Mouse (Mus musculus) heart, adult 8-10 months (tissue): ENCODE data around the gene Olfr24. TPM values are rescaled to one million over a fixed set of nuclear protein-coding genes. Genes with fewer than 3 reads are reported as not detected.
"Not testable (repeated sequence)": the region's sequence is repeated elsewhere in the genome, so short reads cannot be mapped to it uniquely, and the experiment has no call there.

Experiments
- DNase-seq: peaks from one replicate; pipeline ENCODE4 v3.0.0; 2022; ENCODE audit warnings: low spot score
- total RNA-seq, 4 experiments: library from RNA; stranded (reverse); gene quantifications; 2 replicates each; pipeline ENCODE4 v1.2.4; 2022

The Olfr24 gene
- total RNA-seq = not detected

GRCm38 (mm10) chr9:18763896-18764295, at the start of gene Olfr24:
Gene Olfr24, minus strand, starts transcription at chr9:18763996.
- DNase-seq = no peak

DNA sequence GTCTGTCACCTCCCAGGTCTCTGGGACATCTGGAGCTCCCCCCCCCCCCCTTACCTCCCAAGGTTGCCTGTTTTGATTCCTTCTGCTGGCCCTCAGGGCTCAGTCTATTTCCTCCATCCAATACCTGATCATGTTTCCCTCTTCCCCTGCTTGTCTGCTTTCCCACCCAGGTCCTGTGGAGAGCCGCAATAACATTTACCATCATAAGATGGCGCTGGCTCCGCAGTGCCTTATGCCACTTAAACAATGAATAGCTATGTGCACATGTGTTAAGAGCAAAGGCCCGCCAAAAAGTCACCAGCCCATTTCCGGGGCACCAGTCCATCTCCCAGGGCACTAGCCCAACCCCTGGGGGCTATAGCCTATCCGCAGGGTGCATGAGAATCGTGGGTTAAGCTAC, 21.5 kb upstream of the Olfr24 start:
- no peak for DNase-seq

GRCm38 (mm10) chr9:18779476-18779875, 15.7 kb upstream of the Olfr24 start:
- DNase-seq = no peak

DNA sequence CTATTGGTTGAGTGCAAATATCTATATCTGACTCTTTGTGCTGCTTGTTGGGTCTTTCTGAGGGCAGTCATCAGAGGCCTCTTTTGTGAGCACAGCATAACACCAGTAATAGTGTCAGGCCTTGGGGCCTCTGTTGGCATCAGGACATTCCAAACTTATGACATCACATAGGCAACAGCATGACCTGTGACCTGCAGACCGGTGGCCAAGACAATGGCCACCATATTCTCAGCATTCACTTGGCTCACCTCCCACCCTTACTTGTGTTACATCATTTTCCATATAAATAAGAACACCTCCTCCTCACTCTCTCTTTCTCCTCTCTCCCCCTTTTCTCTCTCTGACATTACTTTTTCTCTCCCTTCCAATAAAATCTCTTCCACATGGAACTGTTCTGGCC, 15.2 kb upstream of the Olfr24 start:
- no peak for DNase-seq

- no peak for DNase-seq
Observed at GRCm38 (mm10) chr9:18755595-18755994, 8.2 kb downstream of the Olfr24 start.

DNA sequence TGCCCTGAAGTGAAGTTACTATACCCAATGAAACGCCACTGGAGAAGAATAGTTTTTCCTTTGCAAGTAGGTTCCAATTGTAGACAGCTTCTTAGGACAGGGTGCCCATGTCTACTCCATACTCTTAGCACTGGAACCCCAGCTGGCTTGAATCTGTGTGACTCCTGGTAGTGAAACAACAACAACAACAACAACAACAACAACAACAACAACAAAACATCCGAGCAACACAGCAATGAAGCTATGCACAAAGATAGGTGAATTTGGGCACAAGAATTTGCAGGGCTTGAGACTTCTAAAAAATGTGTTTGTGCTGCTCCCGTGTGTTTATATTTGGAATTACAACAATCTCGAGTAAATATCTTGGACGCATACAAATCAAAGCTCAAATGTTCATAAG, 19.2 kb downstream of the Olfr24 start:
- DNase-seq = no peak

DNA sequence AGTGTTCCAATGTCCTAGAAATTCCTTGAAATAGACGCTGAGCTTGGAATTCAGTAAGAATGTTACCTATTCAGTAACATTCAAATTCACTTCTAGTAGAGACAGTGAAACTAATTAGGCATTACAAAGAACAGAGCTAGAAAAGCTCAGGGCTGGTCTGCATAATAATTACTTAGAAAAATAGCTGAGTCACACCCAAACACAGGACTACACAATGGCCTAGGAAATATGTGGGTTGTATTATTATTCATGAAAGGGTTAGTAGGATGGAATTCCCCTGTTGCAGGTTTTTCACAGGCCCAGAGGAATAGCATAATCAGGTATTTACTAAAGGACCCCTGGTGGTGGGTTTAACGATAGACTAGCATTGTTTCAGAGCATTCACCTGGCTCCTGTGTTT, 29.6 kb downstream of the Olfr24 start:
- DNase-seq = not testable (repeated sequence)

GRCm38 (mm10) chr9:18722712-18723099, 41.1 kb downstream of the Olfr24 start:
- no peak for DNase-seq

DNA sequence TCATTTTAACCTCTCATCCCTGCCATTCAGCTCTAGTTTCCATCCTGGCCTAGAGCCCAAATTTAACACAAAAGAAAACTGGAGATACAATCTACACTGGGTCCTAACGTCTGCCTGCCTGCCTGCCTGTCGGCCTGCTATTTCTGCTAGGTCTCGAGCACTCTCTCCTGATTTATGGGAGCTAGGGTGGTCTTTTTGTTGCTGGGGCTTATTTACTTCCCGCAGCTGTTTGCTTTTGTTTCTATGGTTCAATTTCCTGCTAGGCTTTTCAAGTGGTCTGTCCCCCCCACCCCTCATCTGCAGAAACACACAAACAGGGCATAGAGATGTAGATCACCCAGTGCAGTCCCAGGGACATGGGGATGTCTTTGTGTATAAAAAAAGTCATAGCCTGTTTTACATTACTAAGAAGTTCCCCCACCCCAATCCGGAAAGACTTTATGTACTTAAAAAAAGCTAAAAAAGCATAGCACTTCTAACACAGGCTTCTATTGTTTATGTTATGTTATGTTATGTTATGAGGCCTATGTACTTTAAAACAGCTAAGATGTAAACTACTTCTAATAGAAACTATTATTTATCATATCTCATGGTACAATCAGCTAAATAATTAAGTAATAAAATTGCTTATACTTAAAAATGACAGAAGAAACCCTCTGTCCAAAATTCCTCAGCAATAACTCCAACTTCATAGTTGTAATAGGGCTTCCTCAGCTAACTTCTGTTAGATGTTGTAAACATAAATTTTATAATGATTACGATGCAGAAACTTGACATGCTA, 41.7 kb downstream of the Olfr24 start:
- no peak for DNase-seq

GRCm38 (mm10) chr9:18721011-18721410, 42.8 kb downstream of the Olfr24 start:
- no peak for DNase-seq

DNA sequence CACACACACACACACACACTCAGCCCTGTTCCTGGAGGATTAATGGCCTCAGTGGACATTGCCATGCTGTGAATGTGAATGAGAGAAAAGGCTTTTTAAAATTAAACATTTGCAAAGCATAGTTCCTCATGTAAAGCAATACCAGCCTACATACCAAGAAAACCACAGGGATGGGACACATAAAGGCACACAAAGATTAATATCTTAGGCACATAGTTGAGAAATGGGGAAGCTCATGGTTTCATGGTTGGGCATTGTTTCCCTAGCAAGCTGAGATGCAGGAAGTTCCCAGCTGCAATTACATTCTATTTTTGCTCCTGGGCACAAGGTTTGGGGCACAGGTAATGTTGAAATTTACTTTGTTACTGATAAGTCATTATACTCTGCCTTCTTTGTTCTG, 58.2 kb downstream of the Olfr24 start:
- no peak for DNase-seq

Other genes with a start within 250 kb of the Olfr24 start
- gene Muc16, start 89.5 kb downstream of the Olfr24 start, total RNA-seq = 10 to 100 TPM in 1 of 4 experiments, 1 to 10 TPM in 3; 6.3 to 11.5 (median 9.4) TPM
- not detected for gene Olfr828, start 55.5 kb upstream of the Olfr24 start, total RNA-seq
- gene Olfr829, start 90.9 kb upstream of the Olfr24 start, total RNA-seq = not detected
- gene Olfr830, start 110.7 kb upstream of the Olfr24 start, total RNA-seq = not detected
- not detected for gene Olfr832, start 173.1 kb upstream of the Olfr24 start, total RNA-seq
- gene Olfr834, start 224.0 kb upstream of the Olfr24 start, total RNA-seq = not detected